Mouse (Mus musculus) testis, adult 2 months (tissue): ENCODE data around the gene Asic2. TPM values are rescaled to one million over a fixed set of nuclear protein-coding genes. Genes with fewer than 3 reads are reported as not detected.

Experiments used
- H3K27ac ChIP-seq: fragments of 200-500 bp; 2 replicates; pipeline ENCODE4 v1.5.1; 2012; ENCODE audit warnings: low read depth, low read length; ENCODE audit not compliant: control insufficient read depth, insufficient read depth
- H3K27me3 ChIP-seq: fragments of 200-500 bp; 2 replicates; pipeline ENCODE4 v1.6.1; 2012; ENCODE audit warnings: mild to moderate bottlenecking, low read length, moderate library complexity; ENCODE audit not compliant: control insufficient read depth, insufficient read depth
- H3K36me3 ChIP-seq: fragments of 200-500 bp; 2 replicates; pipeline ENCODE4 v1.6.1; 2012; ENCODE audit warnings: mild to moderate bottlenecking, low read length; ENCODE audit not compliant: control insufficient read depth, insufficient read depth
- H3K4me1 ChIP-seq: fragments of 200-500 bp; 2 replicates; pipeline ENCODE4 v1.6.1; 2012; ENCODE audit warnings: low read length; ENCODE audit not compliant: control insufficient read depth, insufficient read depth
- H3K4me3 ChIP-seq: fragments of 200-500 bp; 2 replicates; pipeline ENCODE4 v1.5.1; 2012; ENCODE audit warnings: low read depth, mild to moderate bottlenecking, low read length, moderate library complexity, mixed read lengths; ENCODE audit not compliant: control insufficient read depth
- CTCF ChIP-seq: fragments of 200-500 bp; IDR thresholded peaks from 2 replicates; pipeline ENCODE4 v1.5.1; 2012; ENCODE audit warnings: low read depth, mild to moderate bottlenecking, inconsistent platforms, low read length, moderate library complexity; ENCODE audit not compliant: control insufficient read depth, insufficient read depth, insufficient replicate concordance
- POLR2A ChIP-seq: fragments of 200-500 bp; IDR thresholded peaks from 2 replicates; pipeline ENCODE4 v1.6.1; 2012; ENCODE audit warnings: low read depth, mild to moderate bottlenecking, inconsistent platforms, low read length, moderate library complexity; ENCODE audit not compliant: control insufficient read depth
- polyA plus RNA-seq: library from polyadenylated mRNA; depleted of rRNA; stranded (reverse); fragments of >200 nt; gene quantifications from 2 replicates; pipeline ENCODE4 v1.2.3, GENCODE M21; 2012

The Asic2 gene
- polyA plus RNA-seq, 1 experiment = 0.41 TPM

DNA sequence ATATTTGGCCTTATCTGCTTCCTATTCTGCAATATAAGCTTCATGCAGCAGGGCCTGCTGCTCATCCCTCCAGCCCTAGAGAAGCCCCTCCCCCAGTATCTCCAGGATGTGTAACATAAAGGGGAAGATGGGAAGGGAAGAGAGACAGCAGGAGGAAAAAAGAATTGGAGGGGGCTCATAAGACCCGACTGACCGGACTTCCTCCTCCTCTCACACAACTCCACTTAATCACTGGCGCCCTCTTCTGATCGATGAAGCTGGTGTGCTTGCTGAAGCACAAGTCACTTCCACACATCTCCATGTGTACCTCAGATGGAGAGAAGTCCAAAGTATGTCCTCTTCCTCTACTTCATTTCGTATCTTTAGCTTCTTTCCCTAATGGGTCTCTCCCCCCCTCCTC is 506.1 kb downstream of the Asic2 start:
- Histone ChIP-seq H3K36me3 (no peaks in the 10 kb centered on the region), H3K4me1 (no peaks in the 10 kb centered on the region), H3K27ac (no peak overlapping the region), H3K27me3 (no peaks in the 10 kb centered on the region), H3K4me3 (no peak overlapping the region)
- TF ChIP-seq CTCF (no peak), POLR2A (no peak)

- H3K36me3 ChIP-seq = no peaks in the 10 kb centered on the region
- H3K27me3 ChIP-seq = no peaks in the 10 kb centered on the region
- no peak overlapping the region for H3K4me3 ChIP-seq
- H3K4me1 ChIP-seq = no peaks in the 10 kb centered on the region
- TF ChIP-seq CTCF (no peak), POLR2A (no peak)
- H3K27ac ChIP-seq = no peak overlapping the region
Measured at GRCm38 (mm10) chr11:81461748-81462147, 506.5 kb downstream of the Asic2 start.

DNA sequence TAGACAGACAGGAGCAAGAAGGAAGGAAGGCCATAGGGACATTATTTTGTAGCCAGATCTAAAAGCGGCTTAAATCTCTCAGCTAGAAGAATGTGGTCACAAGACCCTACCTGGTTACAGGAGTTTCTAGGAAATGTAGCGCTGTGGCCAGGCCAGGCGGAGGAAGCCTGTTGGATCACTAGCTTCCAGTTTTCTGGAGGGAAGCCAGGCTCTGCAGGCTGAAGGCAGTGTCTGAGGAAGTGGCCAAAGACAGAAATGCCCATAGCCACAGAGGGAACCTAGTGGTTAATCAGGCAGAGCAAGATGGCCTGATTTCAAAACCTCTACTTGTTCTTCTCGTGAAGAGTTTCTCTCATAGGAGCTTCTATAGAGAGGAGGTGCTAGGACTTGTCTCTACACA is 513.3 kb downstream of the Asic2 start:
- Histone ChIP-seq H3K4me3 (no peak overlapping the region), H3K27ac (no peak overlapping the region), H3K4me1 (no peaks in the 10 kb centered on the region), H3K36me3 (no peaks in the 10 kb centered on the region), H3K27me3 (no peaks in the 10 kb centered on the region)
- TF ChIP-seq CTCF = no peak
- no peak for TF ChIP-seq POLR2A

GRCm38 (mm10) chr11:81454111-81454510 is 514.1 kb downstream of the Asic2 start:
- H3K4me1 ChIP-seq = no peaks in the 10 kb centered on the region; the same call in 1 of the 2 replicates
- no peak overlapping the region for H3K4me3 ChIP-seq
- no peaks in the 10 kb centered on the region for H3K27me3 ChIP-seq
- no peaks in the 10 kb centered on the region for H3K36me3 ChIP-seq
- TF ChIP-seq CTCF (no peak), POLR2A (no peak)
- no peak overlapping the region for H3K27ac ChIP-seq

- no peak overlapping the region for H3K4me3 ChIP-seq
- H3K27me3 ChIP-seq = no peaks in the 10 kb centered on the region
- TF ChIP-seq CTCF (no peak), POLR2A (no peak)
- H3K27ac ChIP-seq = no peak overlapping the region
- no peaks in the 10 kb centered on the region; the same call in 1 of the 2 replicates for H3K4me1 ChIP-seq
- no peaks in the 10 kb centered on the region for H3K36me3 ChIP-seq
Measured at GRCm38 (mm10) chr11:81449271-81449705, 519.0 kb downstream of the Asic2 start.

DNA sequence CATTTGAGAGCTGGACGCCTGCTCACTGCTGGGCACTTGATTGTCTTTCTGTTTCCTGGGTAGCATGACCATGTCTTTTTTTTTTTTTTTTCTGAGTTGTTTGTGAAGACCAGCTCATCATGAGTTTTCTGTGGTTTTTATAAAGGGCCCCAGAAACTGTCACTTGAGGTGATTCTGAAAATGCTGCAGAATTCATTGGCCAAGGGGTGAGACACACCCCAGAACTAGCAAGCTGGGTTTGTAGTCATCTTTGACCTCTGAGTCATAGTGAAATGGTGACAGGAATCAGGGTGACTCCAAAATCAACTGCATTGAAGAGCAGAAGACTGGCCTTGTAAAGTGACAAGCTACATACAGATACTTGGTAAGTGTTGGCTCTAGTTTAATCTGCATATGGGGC is 521.9 kb downstream of the Asic2 start:
- TF ChIP-seq POLR2A = no peak
- TF ChIP-seq CTCF = no peak
- no peaks in the 10 kb centered on the region for H3K36me3 ChIP-seq

DNA sequence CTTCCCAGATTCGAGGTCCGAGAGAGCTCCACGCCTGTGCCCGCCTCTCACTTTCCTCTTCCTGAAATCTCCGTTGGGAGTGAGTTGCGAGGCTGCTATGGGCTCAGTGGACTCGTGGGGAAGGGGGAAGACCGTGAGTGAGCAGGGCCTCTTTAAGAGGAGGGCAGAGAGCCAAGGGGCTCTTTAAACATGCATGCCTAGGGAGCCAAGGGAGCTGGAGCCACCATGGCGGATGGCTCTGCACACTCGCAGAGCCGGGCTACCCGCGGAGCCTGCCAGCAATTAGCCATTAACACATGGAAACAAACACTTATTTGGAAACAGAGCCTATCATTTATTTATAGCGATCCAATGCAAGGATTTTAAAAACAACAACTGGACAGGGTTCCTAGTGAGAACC is 541.4 kb downstream of the Asic2 start:
- TF ChIP-seq CTCF (no peak), POLR2A (no peak)
- Histone ChIP-seq H3K4me3 (no peak overlapping the region), H3K27me3 (no peaks in the 10 kb centered on the region)

More for the DNA sequence above, 521.9 kb downstream of the Asic2 start:
- Histone ChIP-seq H3K4me1 (no peaks in the 10 kb centered on the region; the same call in 1 of the 2 replicates), H3K27ac (no peak overlapping the region), H3K4me3 (no peak overlapping the region), H3K27me3 (no peaks in the 10 kb centered on the region)

GRCm38 (mm10) chr11:81419112-81419511 is 549.1 kb downstream of the Asic2 start:
- H3K4me3 ChIP-seq = no peak overlapping the region
- no peaks in the 10 kb centered on the region for H3K4me1 ChIP-seq
- H3K27me3 ChIP-seq = no peaks in the 10 kb centered on the region
- no peaks in the 10 kb centered on the region for H3K36me3 ChIP-seq
- no peak overlapping the region for H3K27ac ChIP-seq
- TF ChIP-seq POLR2A (no peak), CTCF (no peak)

More for the DNA sequence above, 541.4 kb downstream of the Asic2 start:
- H3K27ac ChIP-seq = no peak overlapping the region
- H3K36me3 ChIP-seq = no peaks in the 10 kb centered on the region
- H3K4me1 ChIP-seq = no peaks in the 10 kb centered on the region; the same call in 1 of the 2 replicates
